Mouse (Mus musculus) cortical plate, adult 2 months (tissue): Measurements from ENCODE around the gene Spock1. TPM values are rescaled to one million over a fixed set of nuclear protein-coding genes. Genes with fewer than 3 reads are reported as not detected.

ENCODE experiments used
- H3K27ac ChIP-seq: fragments of 200-500 bp; 2 replicates; pipeline ENCODE4 v1.5.1; 2012; ENCODE audit warnings: low read length, control low read depth, inconsistent platforms; ENCODE audit not compliant: insufficient read depth
- H3K4me1 ChIP-seq: fragments of 200-500 bp; 2 replicates; pipeline ENCODE4 v1.6.1; 2011; ENCODE audit warnings: low read length; ENCODE audit not compliant: control insufficient read depth, insufficient read depth
- H3K4me3 ChIP-seq: fragments of 200-500 bp; 2 replicates; pipeline ENCODE4 v1.5.1; 2011; ENCODE audit warnings: mild to moderate bottlenecking, low read length, control low read depth; ENCODE audit not compliant: insufficient read depth
- CTCF ChIP-seq: fragments of 200-500 bp; IDR thresholded peaks from 2 replicates; pipeline ENCODE4 v1.5.1; 2011; ENCODE audit warnings: mild to moderate bottlenecking, control low read depth, low read length; ENCODE audit not compliant: insufficient read depth; ENCODE audit errors: extremely low read depth
- POLR2A ChIP-seq: fragments of 200-500 bp; IDR thresholded peaks from 2 replicates; pipeline ENCODE4 v1.6.1; 2011; ENCODE audit warnings: mild to moderate bottlenecking, low read length, control low read depth; ENCODE audit not compliant: insufficient read depth; ENCODE audit errors: extremely low read depth
- polyA plus RNA-seq: library from polyadenylated mRNA; depleted of rRNA; stranded (reverse); fragments of >200 nt; gene quantifications from 2 replicates; pipeline ENCODE4 v1.2.3, GENCODE M21; 2012

The Spock1 gene
- polyA plus RNA-seq, 1 experiment = 125 TPM

GRCm38 (mm10) chr13:57582314-57582976 lies 325.7 kb downstream of the Spock1 start:
- TF ChIP-seq POLR2A (no peak), CTCF (no peak)
- no peak overlapping the region for H3K27ac ChIP-seq
- H3K4me3 ChIP-seq = no peak overlapping the region
- H3K4me1 ChIP-seq = peaks cover 11% of the 10 kb centered on the region

GRCm38 (mm10) chr13:57577541-57578244 lies 330.4 kb downstream of the Spock1 start:
- Histone ChIP-seq H3K4me1 (peaks cover 2% of the 10 kb centered on the region; the same call in 1 of the 2 replicates), H3K27ac (no peak overlapping the region), H3K4me3 (no peak overlapping the region)
- TF ChIP-seq CTCF = no peak
- TF ChIP-seq POLR2A = no peak

GRCm38 (mm10) chr13:57573501-57573900 lies 334.6 kb downstream of the Spock1 start:
- no peak overlapping the region for H3K27ac ChIP-seq
- H3K4me3 ChIP-seq = no peak overlapping the region
- TF ChIP-seq POLR2A (no peak), CTCF (no peak)
- no peaks in the 10 kb centered on the region for H3K4me1 ChIP-seq

GRCm38 (mm10) chr13:57568404-57568803 lies 339.7 kb downstream of the Spock1 start:
- H3K4me3 ChIP-seq = no peak overlapping the region
- H3K27ac ChIP-seq = no peak overlapping the region

GRCm38 (mm10) chr13:57555186-57555585 lies 352.9 kb downstream of the Spock1 start:
- no peak overlapping the region for H3K4me3 ChIP-seq
- no peak overlapping the region for H3K27ac ChIP-seq
- TF ChIP-seq CTCF (no peak), POLR2A (no peak)
- no peaks in the 10 kb centered on the region for H3K4me1 ChIP-seq

More at GRCm38 (mm10) chr13:57568404-57568803, 339.7 kb downstream of the Spock1 start:
- no peak for TF ChIP-seq CTCF
- H3K4me1 ChIP-seq = peaks cover 3% of the 10 kb centered on the region; the same call in 1 of the 2 replicates

GRCm38 (mm10) chr13:57549743-57550142 lies 358.4 kb downstream of the Spock1 start:
- H3K4me1 ChIP-seq = 0 out of 2 replicates have a peak, but pooled peaks cover 2% of the 10 kb centered on the region
- no peak overlapping the region for H3K4me3 ChIP-seq
- H3K27ac ChIP-seq = no peak overlapping the region
- no peak for TF ChIP-seq POLR2A
- peak; percentile 41 for TF ChIP-seq CTCF

- Histone ChIP-seq H3K27ac (no peak overlapping the region), H3K4me1 (peaks cover 11% of the 10 kb centered on the region; the same call in 1 of the 2 replicates), H3K4me3 (no peak overlapping the region)
- TF ChIP-seq POLR2A (no peak), CTCF (no peak)
Measured at GRCm38 (mm10) chr13:57536988-57537547, 371.1 kb downstream of the Spock1 start.

GRCm38 (mm10) chr13:57534325-57534724 lies 373.8 kb downstream of the Spock1 start:
- Histone ChIP-seq H3K4me1 (peaks cover 9% of the 10 kb centered on the region; the same call in 1 of the 2 replicates), H3K4me3 (no peak overlapping the region), H3K27ac (no peak overlapping the region)
- no peak for TF ChIP-seq CTCF
- no peak for TF ChIP-seq POLR2A

GRCm38 (mm10) chr13:57525946-57526345 lies 382.2 kb downstream of the Spock1 start:
- Histone ChIP-seq H3K4me3 (no peak overlapping the region), H3K4me1 (peaks cover 3% of the 10 kb centered on the region; the same call in 1 of the 2 replicates), H3K27ac (no peak overlapping the region)
- TF ChIP-seq POLR2A (no peak), CTCF (no peak)

GRCm38 (mm10) chr13:57524546-57524945 lies 383.6 kb downstream of the Spock1 start:
- peak overlapping the region; percentile 15; the same call in 1 of the 2 replicates for H3K27ac ChIP-seq
- TF ChIP-seq POLR2A = no peak
- no peak overlapping the region for H3K4me3 ChIP-seq
- H3K4me1 ChIP-seq = peaks cover 3% of the 10 kb centered on the region; the same call in 1 of the 2 replicates
